Mouse (Mus musculus): ENCODE measurements at regions not wholly inside any gene's neighbourhood (a gene's known extent, or its start where the extent isn't known, plus 50 kb on each side); places are given as distances from the start of the nearest gene placed in this dataset.

- Histone ChIP-seq H3K27me3 (replicated peaks) (peaks cover 3% of the 10 kb centered on the region), H3K79me2 (replicated peaks; ENCODE audit: control insufficient read depth, extremely low read depth, insufficient read depth, poor library complexity, severe bottlenecking) (no peaks in the 10 kb centered on the region), H3K4me1 (ENCODE audit: control insufficient read depth in 1 of 2, insufficient read depth in 2 of 2) (no peaks in the 10 kb centered on the region), H3K4me3 (replicated peaks in 1 of 3; ENCODE audit: low read depth in 2 of 3, low read length in 2 of 3, poor library complexity in 1 of 3) (no peak overlapping the region), H3K9ac (ENCODE audit: insufficient read depth, low read depth) (no peak overlapping the region), H3K27ac (ENCODE audit: insufficient read depth, low read depth) (no peak overlapping the region), H3K36me3 (replicated peaks in 1 of 2; ENCODE audit: control insufficient read depth in 1 of 2, insufficient read depth in 1 of 2, low read length in 1 of 2) (no peaks in the 10 kb centered on the region), H3K9me3 (replicated peaks; ENCODE audit: low read length) (no peaks in the 10 kb centered on the region), H3K4me2 (ENCODE audit: insufficient read depth, low read depth, poor library complexity, severe bottlenecking) (no peak overlapping the region)
- dilution Hi-C loops (cut with MboI; ENCODE audit: extremely low pct_ligation_motif_present, extremely low pct_unique_long_range_greater_than_20kb, low sequenced_read_pairs): no loop called here
- no peak for TF ChIP-seq JUN (IDR thresholded peaks at IDR 0.05; ENCODE audit: insufficient read depth, low read depth, low read length)
- TF ChIP-seq TCF12 (IDR thresholded peaks at IDR 0.05; ENCODE audit: low read depth, low read length): no peak
- no peak for TF ChIP-seq CHD1 (IDR thresholded peaks at IDR 0.05; ENCODE audit: low read depth, low read length)
- TF ChIP-seq MXI1 (IDR thresholded peaks at IDR 0.05; ENCODE audit: low read depth, low read length): no peak
- TF ChIP-seq MAX (IDR thresholded peaks at IDR 0.05; ENCODE audit: low read length): no peak
- no peak for TF ChIP-seq ETS1 (conservative IDR thresholded peaks at IDR 0.05; ENCODE audit: low read depth, low read length)
- TF ChIP-seq E2F4 (IDR thresholded peaks at IDR 0.05; ENCODE audit: insufficient replicate concordance, low read depth, low read length): no peak
- no peak for TF ChIP-seq ZC3H11A (IDR thresholded peaks at IDR 0.05; ENCODE audit: low read depth, low read length)
- no peak for TF ChIP-seq ELF1 (IDR thresholded peaks at IDR 0.05; ENCODE audit: low read depth, low read length)
- TF ChIP-seq CTCF (conservative IDR thresholded peaks at IDR 0.05 in 1 of 2, IDR thresholded peaks at IDR 0.05 in 1 of 2; ENCODE audit: low read depth in 2 of 2, low read length in 2 of 2): no peak
- no peak for TF ChIP-seq JUND (conservative IDR thresholded peaks at IDR 0.05; ENCODE audit: low read depth, low read length)
- TF ChIP-seq HCFC1 (IDR thresholded peaks at IDR 0.05; ENCODE audit: low read depth, low read length): no peak
- no peak for TF ChIP-seq RAD21 (IDR thresholded peaks at IDR 0.05; ENCODE audit: low read depth, low read length)
- no peak for TF ChIP-seq ZNF384 (IDR thresholded peaks at IDR 0.05; ENCODE audit: low read depth, low read length)
- no peak for TF ChIP-seq NELFE (IDR thresholded peaks at IDR 0.05; ENCODE audit: low read depth, low read length)
- in situ Hi-C loops (cut with MboI; ENCODE audit: low pct_ligation_motif_present, low pct_unique_long_range_greater_than_20kb, low sequenced_read_pairs): no loop called here
- DNase-seq (ENCODE audit: extremely low read depth): no peak
Observed at GRCm38 (mm10) chr9:61111206-61111605, 261.0 kb upstream of the Tle3 start.

GRCm38 (mm10) chr9:61111733-61112415 lies 260.3 kb upstream of the Tle3 start:
- no peak overlapping the region for H3K27ac ChIP-seq (ENCODE audit: insufficient read depth, low read depth)
- no peaks in the 10 kb centered on the region for H3K9me3 ChIP-seq (replicated peaks; ENCODE audit: low read length)
- no peaks in the 10 kb centered on the region for H3K79me2 ChIP-seq (replicated peaks; ENCODE audit: control insufficient read depth, extremely low read depth, insufficient read depth, poor library complexity, severe bottlenecking)
- no peak for DNase-seq (ENCODE audit: extremely low read depth)
- no peak overlapping the region for H3K4me3 ChIP-seq (replicated peaks in 1 of 3; ENCODE audit: low read depth in 2 of 3, low read length in 2 of 3, poor library complexity in 1 of 3)
- no peak overlapping the region for H3K9ac ChIP-seq (ENCODE audit: insufficient read depth, low read depth)
- no peak for TF ChIP-seq GABPA (IDR thresholded peaks at IDR 0.05; ENCODE audit: insufficient replicate concordance, low read depth, low read length)
- TF ChIP-seq NELFE (IDR thresholded peaks at IDR 0.05; ENCODE audit: low read depth, low read length): no peak
- no peak for TF ChIP-seq ZMIZ1 (IDR thresholded peaks at IDR 0.05; ENCODE audit: low read depth, low read length)
- no peak for TF ChIP-seq USF1 (IDR thresholded peaks at IDR 0.05; ENCODE audit: low read depth, low read length)
- TF ChIP-seq JUN (IDR thresholded peaks at IDR 0.05; ENCODE audit: insufficient read depth, low read depth, low read length): no peak
- TF ChIP-seq POLR2AphosphoS2 (IDR thresholded peaks at IDR 0.05; ENCODE audit: low read depth, low read length): no peak
- no peak for TF ChIP-seq IRF4 (IDR thresholded peaks at IDR 0.05; ENCODE audit: low read depth, low read length)
- TF ChIP-seq MXI1 (IDR thresholded peaks at IDR 0.05; ENCODE audit: low read depth, low read length): no peak
- no peak for TF ChIP-seq USF2 (conservative IDR thresholded peaks at IDR 0.05; ENCODE audit: low read depth, low read length)
- peaks cover 3% of the 10 kb centered on the region for H3K27me3 ChIP-seq (replicated peaks)
- H3K4me1 ChIP-seq (ENCODE audit: control insufficient read depth in 1 of 2, insufficient read depth in 2 of 2): no peaks in the 10 kb centered on the region
- no peaks in the 10 kb centered on the region for H3K36me3 ChIP-seq (replicated peaks in 1 of 2; ENCODE audit: control insufficient read depth in 1 of 2, insufficient read depth in 1 of 2, low read length in 1 of 2)
- in situ Hi-C loops (cut with MboI; ENCODE audit: low pct_ligation_motif_present, low pct_unique_long_range_greater_than_20kb, low sequenced_read_pairs): no loop called here
- dilution Hi-C loops (cut with MboI; ENCODE audit: extremely low pct_ligation_motif_present, extremely low pct_unique_long_range_greater_than_20kb, low sequenced_read_pairs): no loop called here
- H3K4me2 ChIP-seq (ENCODE audit: insufficient read depth, low read depth, poor library complexity, severe bottlenecking): no peak overlapping the region
